Mouse (Mus musculus) erythroblast, embryonic 14.5 days (primary cell): ENCODE results near the gene Clasp1. TPM values are rescaled to one million over a fixed set of nuclear protein-coding genes. Genes with fewer than 3 reads are reported as not detected.
A peak's percentile ranks its signal among the peaks of the same experiment; 100 is the strongest.

Experiments
- H3K27me3 ChIP-seq: 2 replicates; pipeline ENCODE4 v1.6.1; 2012; ENCODE audit warnings: inconsistent platforms; ENCODE audit not compliant: control insufficient read depth
- H3K36me3 ChIP-seq: 2 replicates; pipeline ENCODE4 v1.6.1; 2012; ENCODE audit warnings: mild to moderate bottlenecking, inconsistent platforms; ENCODE audit not compliant: control insufficient read depth
- H3K4me1 ChIP-seq: 2 replicates; pipeline ENCODE4 v1.6.1; 2012; ENCODE audit warnings: inconsistent platforms; ENCODE audit not compliant: control insufficient read depth
- H3K4me3 ChIP-seq: replicated peaks from 2 replicates; pipeline ENCODE3; 2012; ENCODE audit warnings: moderate library complexity, mild to moderate bottlenecking, inconsistent platforms
- H3K9me3 ChIP-seq: 2 replicates; pipeline ENCODE4 v1.6.1; 2012; ENCODE audit warnings: low read length, inconsistent platforms, mixed read lengths; ENCODE audit not compliant: control insufficient read depth
- GATA1 ChIP-seq: IDR thresholded peaks from 2 replicates; pipeline ENCODE4 v1.6.1; 2012; ENCODE audit warnings: low read length, inconsistent platforms, mixed read lengths
- TAL1 ChIP-seq: IDR thresholded peaks from 3 replicates; pipeline ENCODE4 v1.6.1; 2012; ENCODE audit warnings: low read length, inconsistent platforms, mixed read lengths
- polyA plus RNA-seq: library from polyadenylated mRNA; stranded (reverse); fragments of >175 nt; gene quantifications from 2 replicates; pipeline ENCODE4 v1.2.3, GENCODE M21; 2012

Clasp1 gene
- polyA plus RNA-seq, 1 experiment = 0.44 TPM

DNA sequence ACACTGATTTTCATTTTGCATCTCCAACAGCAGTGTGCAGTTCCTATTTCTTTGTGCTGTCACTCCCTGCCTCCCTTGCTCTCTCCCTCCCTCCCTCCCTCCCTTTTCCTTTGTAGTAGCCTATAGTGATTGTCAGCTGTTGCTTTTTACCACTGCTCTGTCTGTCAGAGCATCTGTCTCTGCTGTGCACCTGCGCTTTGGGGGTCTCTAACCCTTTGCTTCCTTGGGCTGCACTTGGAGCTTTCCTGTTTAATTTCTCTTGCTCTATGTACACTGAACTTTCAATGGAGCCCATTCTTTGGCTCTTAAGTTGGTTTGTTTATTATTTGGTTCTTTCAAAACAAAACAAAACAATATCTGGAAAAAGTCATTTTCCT lies 69.0 kb downstream of the Clasp1 start:
- H3K36me3 ChIP-seq = peaks cover 22% of the 10 kb centered on the region
- no peak for TF ChIP-seq GATA1
- no peak for TF ChIP-seq TAL1

DNA sequence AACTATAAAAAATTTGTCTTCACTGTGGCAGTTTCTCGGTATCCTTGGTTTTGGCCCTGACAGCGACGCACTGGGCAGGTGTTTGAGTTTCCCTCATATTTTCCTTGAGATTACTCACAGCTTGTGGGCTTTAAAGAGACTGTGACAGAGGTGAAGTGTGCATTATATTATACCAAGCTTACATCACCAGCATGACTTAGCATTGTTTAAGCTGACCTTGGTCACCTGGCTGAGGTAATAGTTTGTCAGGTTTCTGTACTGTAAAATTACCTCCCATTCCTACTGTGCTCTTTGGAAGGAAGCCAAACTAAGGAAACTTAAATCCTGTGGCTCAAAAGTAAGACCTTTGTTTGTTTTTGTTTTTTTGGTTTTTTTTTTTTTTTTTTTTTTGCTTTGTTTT lies 69.4 kb downstream of the Clasp1 start:
- Histone ChIP-seq H3K4me1 (peaks cover 60% of the 10 kb centered on the region), H3K4me3 (peak overlapping the region; percentile 34)
- no peak for TF ChIP-seq TAL1
- TF ChIP-seq GATA1 = no peak

More for the DNA sequence above, 69.0 kb downstream of the Clasp1 start:
- Histone ChIP-seq H3K4me1 (peaks cover 60% of the 10 kb centered on the region), H3K27me3 (no peaks in the 10 kb centered on the region), H3K9me3 (no peaks in the 10 kb centered on the region), H3K4me3 (peak overlapping the region; percentile 34)

GRCm38 (mm10) chr1:118458963-118459920 lies 70.4 kb downstream of the Clasp1 start:
- TF ChIP-seq TAL1 (no peak), GATA1 (no peak)
- Histone ChIP-seq H3K27me3 (no peaks in the 10 kb centered on the region), H3K4me3 (peak overlapping the region; percentile 67), H3K4me1 (peaks cover 60% of the 10 kb centered on the region), H3K9me3 (no peaks in the 10 kb centered on the region), H3K36me3 (peaks cover 35% of the 10 kb centered on the region)

More for the DNA sequence above, 69.4 kb downstream of the Clasp1 start:
- no peaks in the 10 kb centered on the region for H3K27me3 ChIP-seq
- H3K9me3 ChIP-seq = no peaks in the 10 kb centered on the region
- peaks cover 25% of the 10 kb centered on the region for H3K36me3 ChIP-seq

DNA sequence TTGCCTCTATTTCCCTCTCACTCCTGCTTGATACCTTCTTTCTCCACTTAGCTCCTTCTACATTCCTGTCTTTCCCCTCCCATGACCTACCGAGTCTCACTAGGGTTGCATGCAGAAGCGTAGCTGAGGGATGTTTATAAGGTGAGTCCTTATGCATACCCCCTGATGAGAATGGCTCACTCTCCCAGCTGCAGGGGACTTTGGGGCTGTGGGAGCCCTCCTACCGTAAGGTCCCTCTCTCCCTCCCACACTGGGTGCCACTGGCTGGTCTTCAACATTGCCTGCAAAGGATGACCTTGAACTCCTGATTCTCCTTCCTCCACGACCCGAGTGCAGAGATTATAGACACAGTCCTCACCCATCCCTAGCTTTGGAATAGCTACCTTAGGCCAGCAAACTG lies 71.9 kb downstream of the Clasp1 start:
- Histone ChIP-seq H3K9me3 (no peaks in the 10 kb centered on the region), H3K36me3 (peaks cover 48% of the 10 kb centered on the region), H3K4me3 (no peak overlapping the region), H3K4me1 (peaks cover 46% of the 10 kb centered on the region), H3K27me3 (no peaks in the 10 kb centered on the region)
- TF ChIP-seq TAL1 = no peak
- TF ChIP-seq GATA1 = no peak

DNA sequence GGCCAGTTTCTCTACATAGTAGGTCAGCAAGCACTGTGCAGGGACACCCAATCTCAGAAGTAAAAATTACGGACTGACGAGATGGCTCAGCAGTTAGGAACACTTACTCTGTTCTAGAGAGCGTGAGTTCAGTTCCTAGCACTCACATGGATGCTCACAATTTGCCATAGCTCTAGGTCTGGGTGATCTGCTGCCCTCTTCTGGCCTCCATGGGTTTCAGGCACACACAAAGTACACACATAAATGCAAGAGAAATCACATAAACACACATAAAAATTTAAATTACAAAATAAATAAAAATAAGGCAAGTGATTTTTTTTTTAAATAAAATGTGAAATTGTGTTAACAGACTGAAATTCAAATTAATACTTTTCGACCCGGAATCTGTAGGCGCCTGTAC lies 77.2 kb downstream of the Clasp1 start:
- Histone ChIP-seq H3K4me3 (no peak overlapping the region), H3K27me3 (no peaks in the 10 kb centered on the region), H3K9me3 (no peaks in the 10 kb centered on the region), H3K4me1 (no peaks in the 10 kb centered on the region), H3K36me3 (peaks cover 81% of the 10 kb centered on the region)
- TF ChIP-seq TAL1 (no peak), GATA1 (no peak)

DNA sequence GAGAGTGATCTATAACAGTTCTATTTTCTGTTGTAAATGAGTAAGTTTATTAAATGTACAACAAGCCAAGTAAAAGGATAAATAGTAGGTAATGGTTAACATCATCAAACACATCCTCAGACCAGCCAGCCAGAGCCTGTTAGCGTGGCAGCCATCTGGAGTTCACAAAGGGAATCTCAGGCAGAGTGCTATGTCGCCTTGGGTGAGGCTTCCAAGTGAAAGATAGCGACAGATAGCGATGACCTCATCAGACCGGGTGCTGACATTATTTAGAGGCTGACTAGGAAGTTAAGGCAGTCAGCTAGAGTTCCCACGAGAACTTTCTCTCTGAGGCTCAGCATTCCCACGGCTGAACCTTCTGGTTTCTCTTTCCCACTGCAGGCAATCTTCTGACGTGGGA lies 83.5 kb downstream of the Clasp1 start:
- Histone ChIP-seq H3K4me3 (no peak overlapping the region), H3K4me1 (peaks cover 14% of the 10 kb centered on the region), H3K27me3 (no peaks in the 10 kb centered on the region), H3K9me3 (no peaks in the 10 kb centered on the region), H3K36me3 (peaks cover 58% of the 10 kb centered on the region)
- TF ChIP-seq TAL1 = no peak
- TF ChIP-seq GATA1 = no peak

GRCm38 (mm10) chr1:118476919-118477318 lies 88.1 kb downstream of the Clasp1 start:
- Histone ChIP-seq H3K4me3 (no peak overlapping the region), H3K9me3 (no peaks in the 10 kb centered on the region), H3K36me3 (peaks cover 35% of the 10 kb centered on the region), H3K4me1 (peaks cover 56% of the 10 kb centered on the region), H3K27me3 (no peaks in the 10 kb centered on the region)
- TF ChIP-seq GATA1 = no peak

GRCm38 (mm10) chr1:118479246-118479645 lies 90.4 kb downstream of the Clasp1 start:
- Histone ChIP-seq H3K4me3 (no peak overlapping the region), H3K27me3 (no peaks in the 10 kb centered on the region), H3K4me1 (peaks cover 77% of the 10 kb centered on the region), H3K9me3 (no peaks in the 10 kb centered on the region), H3K36me3 (peaks cover 26% of the 10 kb centered on the region)
- TF ChIP-seq GATA1 (no peak), TAL1 (no peak)

DNA sequence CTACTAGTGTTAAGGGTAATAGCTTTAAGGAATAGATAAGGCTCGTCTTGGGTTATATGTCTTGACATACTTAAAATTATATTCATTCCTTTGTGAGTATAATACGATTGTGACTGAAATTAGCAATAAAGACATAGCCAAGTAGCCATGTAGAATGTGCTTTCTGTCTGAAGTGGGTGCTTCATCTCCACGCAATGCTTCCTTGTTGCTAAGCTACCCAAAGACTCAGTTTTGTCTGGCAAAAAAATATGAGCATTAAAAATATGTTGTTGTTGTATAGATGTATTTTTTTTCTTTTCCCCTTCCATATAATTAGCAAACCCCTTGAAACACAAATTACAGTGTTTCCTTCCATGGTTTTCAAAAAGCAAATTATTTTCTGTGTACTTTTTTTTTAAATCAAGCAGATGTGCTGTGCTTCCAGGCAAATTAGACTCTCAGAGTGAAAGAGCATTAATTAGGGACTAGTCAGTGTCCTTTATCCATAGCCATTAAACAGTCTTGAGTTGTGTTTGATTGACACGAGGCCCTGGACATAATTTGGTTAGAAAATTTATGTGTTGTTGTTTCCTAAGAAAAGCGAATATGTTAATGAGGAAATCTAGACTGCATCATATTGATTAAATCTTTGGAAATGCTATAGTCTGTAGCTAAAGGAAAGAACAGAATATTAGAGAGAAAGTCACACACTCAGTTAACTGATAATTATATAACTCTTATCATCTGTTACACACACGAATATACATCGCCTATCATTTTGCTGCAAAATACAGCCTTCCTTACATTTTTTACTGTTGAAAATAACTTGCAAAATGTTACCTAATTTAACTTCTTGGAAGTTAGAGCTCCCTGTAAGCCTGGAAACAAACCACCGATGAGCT lies 91.9 kb downstream of the Clasp1 start:
- H3K4me1 ChIP-seq = peaks cover 87% of the 10 kb centered on the region
- H3K4me3 ChIP-seq = no peak overlapping the region
- no peak for TF ChIP-seq GATA1
- TF ChIP-seq TAL1 = no peak
- H3K9me3 ChIP-seq = no peaks in the 10 kb centered on the region
- H3K36me3 ChIP-seq = peaks cover 19% of the 10 kb centered on the region
- no peaks in the 10 kb centered on the region for H3K27me3 ChIP-seq
